Mouse (Mus musculus) intestine, embryonic 16.5 days (tissue): ENCODE results near the gene Pck2. TPM values are rescaled to one million over a fixed set of nuclear protein-coding genes. Genes with fewer than 3 reads are reported as not detected.
A peak's percentile ranks its signal among the peaks of the same experiment; 100 is the strongest.

Experiments
- ATAC-seq: fragments of 200-750 bp; cut with Nextera tagmentation; 2 replicates; pipeline ENCODE4 v1.8.0; 2017; ENCODE audit warnings: moderate TSS enrichment, moderate library complexity
- H3K27ac ChIP-seq: fragments of 300-500 bp; sonication (generic); 2 replicates; pipeline ENCODE4 v1.5.1; 2014; ENCODE audit warnings: mild to moderate bottlenecking, low read length
- H3K27me3 ChIP-seq: fragments of 300-500 bp; sonication (generic); replicated peaks from 2 replicates; pipeline ENCODE4 v1.6.1; 2014; ENCODE audit warnings: low read length, control low read depth, mixed read lengths; ENCODE audit not compliant: control insufficient read depth, insufficient read depth
- H3K36me3 ChIP-seq: fragments of 300-500 bp; sonication (generic); 2 replicates; pipeline ENCODE4 v1.6.1; 2014; ENCODE audit warnings: low read length, control low read depth; ENCODE audit not compliant: control insufficient read depth, insufficient read depth
- H3K4me1 ChIP-seq: fragments of 300-500 bp; sonication (generic); 2 replicates; pipeline ENCODE4 v1.6.1; 2014; ENCODE audit warnings: low read length, control low read depth, mixed read lengths; ENCODE audit not compliant: control insufficient read depth, insufficient read depth
- H3K4me2 ChIP-seq: fragments of 300-500 bp; sonication (generic); 2 replicates; pipeline ENCODE4 v1.6.1; 2014; ENCODE audit warnings: low read depth, low read length, control low read depth
- H3K4me3 ChIP-seq: fragments of 300-500 bp; sonication (generic); 2 replicates; pipeline ENCODE4 v1.5.1; 2014; ENCODE audit warnings: mild to moderate bottlenecking, low read length
- H3K9ac ChIP-seq: fragments of 300-500 bp; sonication (generic); 2 replicates; pipeline ENCODE4 v1.6.1; 2014; ENCODE audit warnings: low read depth, low read length
- H3K9me3 ChIP-seq: fragments of 300-500 bp; sonication (generic); 2 replicates; pipeline ENCODE4 v1.6.1; 2016; ENCODE audit warnings: low read length, control low read depth; ENCODE audit not compliant: control insufficient read depth
- WGBS: fragments of 180-500 bp; shearing (Covaris S2); extraction: QIAGEN DNeasy Blood & Tissue Kit; methylation state at CpG from one replicate; pipeline ENCODE4 v1.1.7; 2014; 5-methylcytosine and 5-hydroxymethylcytosine counted together
- polyA plus RNA-seq: library from polyadenylated mRNA; unstranded; fragments of >200 nt; fragmentation: Nextera tagmentation; extraction: Ambion mirVana; gene quantifications from 2 replicates; pipeline ENCODE4 v1.2.1, GENCODE M21; 2015

Pck2 gene
- polyA plus RNA-seq, 1 experiment from 2014 or later, result 51.8 TPM

GRCm38 (mm10) chr14:55577871-55578667 lies 38.0 kb downstream of the Pck2 start, which contains the start of gene Psme1:
Gene Psme1, plus strand, starts transcription at chr14:55578123.
- Histone ChIP-seq H3K9me3 (no peaks in the 10 kb centered on the region), H3K4me3 (peak within 1 kb of the TSS; percentile 92), H3K9ac (peak within 1 kb of the TSS; percentile 96), H3K4me1 (peaks cover 15% of the 10 kb centered on the region), H3K4me2 (peak within 1 kb of the TSS; percentile 81), H3K36me3 (peaks cover 13% of the 10 kb centered on the region), H3K27me3 (no peaks in the 10 kb centered on the region), H3K27ac (peak within 1 kb of the TSS; percentile 89)
- peak; percentile 94 for ATAC-seq
- under 1% methylated on average over 32 of the region's 32 CpGs for WGBS

GRCm38 (mm10) chr14:55578668-55579269 lies 38.7 kb downstream of the Pck2 start:
- H3K4me1 ChIP-seq, result peaks cover 15% of the 10 kb centered on the region
- H3K9ac ChIP-seq, result peak overlapping the region; percentile 96
- H3K36me3 ChIP-seq, result peaks cover 13% of the 10 kb centered on the region
- H3K4me2 ChIP-seq, result peak overlapping the region; percentile 81
- ATAC-seq, result peak; percentile 65
- H3K4me3 ChIP-seq, result peak overlapping the region; percentile 92
- H3K9me3 ChIP-seq, result no peaks in the 10 kb centered on the region
- H3K27me3 ChIP-seq, result no peaks in the 10 kb centered on the region
- H3K27ac ChIP-seq, result peak overlapping the region; percentile 89
- WGBS, result 20% methylated on average over 6 of the region's 6 CpGs

- Histone ChIP-seq H3K36me3 (peaks cover 13% of the 10 kb centered on the region), H3K9me3 (no peaks in the 10 kb centered on the region), H3K4me3 (no peak overlapping the region), H3K9ac (no peak overlapping the region), H3K4me2 (no peak overlapping the region), H3K4me1 (peaks cover 18% of the 10 kb centered on the region), H3K27ac (no peak overlapping the region), H3K27me3 (no peaks in the 10 kb centered on the region)
- ATAC-seq, result no peak
- WGBS, result 86% methylated on average over 23 of the region's 23 CpGs
Measured at GRCm38 (mm10) chr14:55579511-55580496, 39.7 kb downstream of the Pck2 start.

GRCm38 (mm10) chr14:55580731-55581130 lies 40.7 kb downstream of the Pck2 start:
- Histone ChIP-seq H3K4me3 (no peak overlapping the region), H3K4me2 (no peak overlapping the region), H3K4me1 (peaks cover 18% of the 10 kb centered on the region), H3K36me3 (peaks cover 13% of the 10 kb centered on the region), H3K9ac (no peak overlapping the region), H3K27ac (no peak overlapping the region), H3K9me3 (no peaks in the 10 kb centered on the region), H3K27me3 (no peaks in the 10 kb centered on the region)
- 95% methylated on average over 16 of the region's 16 CpGs for WGBS
- ATAC-seq, result no peak

GRCm38 (mm10) chr14:55581981-55582681 lies 42.1 kb downstream of the Pck2 start:
- H3K4me2 ChIP-seq, result no peak overlapping the region

GRCm38 (mm10) chr14:55584303-55584701 lies 44.2 kb downstream of the Pck2 start:
- 37% methylated on average over 5 of the region's 5 CpGs for WGBS
- H3K27me3 ChIP-seq, result no peaks in the 10 kb centered on the region
- H3K9ac ChIP-seq, result peak overlapping the region; percentile 74
- peak overlapping the region; percentile 64 for H3K4me3 ChIP-seq
- H3K27ac ChIP-seq, result no peak overlapping the region
- ATAC-seq, result no peak
- H3K4me1 ChIP-seq, result 0 out of 2 replicates have a peak, but pooled peaks cover 9% of the 10 kb centered on the region
- H3K36me3 ChIP-seq, result peaks cover 13% of the 10 kb centered on the region
- no peaks in the 10 kb centered on the region for H3K9me3 ChIP-seq
- H3K4me2 ChIP-seq, result peak overlapping the region; percentile 91

More at GRCm38 (mm10) chr14:55581981-55582681, 42.1 kb downstream of the Pck2 start:
- Histone ChIP-seq H3K36me3 (peaks cover 13% of the 10 kb centered on the region), H3K9me3 (no peaks in the 10 kb centered on the region), H3K9ac (no peak overlapping the region), H3K4me3 (no peak overlapping the region), H3K27ac (no peak overlapping the region), H3K27me3 (no peaks in the 10 kb centered on the region), H3K4me1 (peaks cover 18% of the 10 kb centered on the region)
- 69% methylated on average over 9 of the region's 9 CpGs for WGBS
- no peak for ATAC-seq

GRCm38 (mm10) chr14:55584702-55585565 lies 44.9 kb downstream of the Pck2 start, which contains the start of gene Emc9:
Gene Emc9, minus strand, starts transcription at chr14:55585302.
- no peaks in the 10 kb centered on the region for H3K9me3 ChIP-seq
- peak within 1 kb of the TSS; percentile 70 for H3K27ac ChIP-seq
- H3K36me3 ChIP-seq, result peaks cover 12% of the 10 kb centered on the region
- WGBS, result 4% methylated on average over 42 of the region's 43 CpGs
- ATAC-seq, result peak; percentile 94
- peak within 1 kb of the TSS; percentile 74 for H3K9ac ChIP-seq
- peak within 1 kb of the TSS; percentile 64 for H3K4me3 ChIP-seq
- peaks cover 9% of the 10 kb centered on the region for H3K4me1 ChIP-seq
- peak within 1 kb of the TSS; percentile 91 for H3K4me2 ChIP-seq
- H3K27me3 ChIP-seq, result no peaks in the 10 kb centered on the region

GRCm38 (mm10) chr14:55585566-55585960 lies 45.5 kb downstream of the Pck2 start:
- peaks cover 7% of the 10 kb centered on the region; the same call in 1 of the 2 replicates for H3K36me3 ChIP-seq
- peak overlapping the region; percentile 91 for H3K4me2 ChIP-seq
- ATAC-seq, result peak; percentile 82
- H3K4me1 ChIP-seq, result peaks cover 13% of the 10 kb centered on the region
- H3K9ac ChIP-seq, result no peak overlapping the region
- peak overlapping the region; percentile 70; the same call in 1 of the 2 replicates for H3K27ac ChIP-seq
- H3K27me3 ChIP-seq, result no peaks in the 10 kb centered on the region
- H3K9me3 ChIP-seq, result no peaks in the 10 kb centered on the region
- WGBS, result 40% methylated on average over 6 of the region's 6 CpGs
- no peak overlapping the region for H3K4me3 ChIP-seq
